Mouse (Mus musculus): Measurements from ENCODE around the gene Nudt4. TPM values are rescaled to one million over a fixed set of nuclear protein-coding genes. Genes with fewer than 3 reads are reported as not detected.
A peak's percentile ranks its signal among the peaks of the same experiment; 100 is the strongest.

Nudt4 gene
- polyA plus RNA-seq (2012; rRNA removed): 58.7 and 64.7 TPM in 2 replicates
- 108 and 121 TPM in 2 replicates for polyA plus RNA-seq (2014; fragmentation: Nextera tagmentation; extraction: Ambion mirVana)

GRCm38 (mm10) chr10:95563851-95564845, at the start of gene Nudt4:
TSS of gene Nudt4 (minus strand) at chr10:95564146.
- H3K36me3 ChIP-seq (ENCODE audit: control insufficient read depth, insufficient read depth, low read length): no peaks in the 10 kb centered on the region
- H3K4me1 ChIP-seq (ENCODE audit: control insufficient read depth, insufficient read depth, low read length): peaks cover 11% of the 10 kb centered on the region; the same call in 1 of the 2 replicates
- peak within 1 kb of the TSS; percentile 92 for H3K9ac ChIP-seq (ENCODE audit: low read depth, low read length, severe bottlenecking)
- WGBS: 4% methylated on average over 19 of the region's 97 CpGs
- no peaks in the 10 kb centered on the region for H3K9me3 ChIP-seq (ENCODE audit: control insufficient read depth, low read length)
- peak within 1 kb of the TSS; percentile 95 for H3K4me3 ChIP-seq (replicated peaks; ENCODE audit: low read length)
- H3K27me3 ChIP-seq (ENCODE audit: control insufficient read depth, insufficient read depth, low read length): no peaks in the 10 kb centered on the region
- ATAC-seq (ENCODE audit: low FRiP score, low read depth): peak; percentile 89
- peak within 1 kb of the TSS; percentile 87 for H3K27ac ChIP-seq (replicated peaks; ENCODE audit: low read depth, low read length)
- peak within 1 kb of the TSS; percentile 82 for H3K4me2 ChIP-seq (replicated peaks; ENCODE audit: low read depth, low read length, severe bottlenecking)
- peak; percentile 94 for DNase-seq (ENCODE audit: low spot score)
- peak; percentile 50 for TF ChIP-seq POLR2A (IDR thresholded peaks at IDR 0.05; ENCODE audit: borderline replicate concordance, extremely low read depth, insufficient read depth, insufficient read length)

- WGBS: 40% methylated on average over 10 of the region's 10 CpGs
- Histone ChIP-seq H3K36me3 (ENCODE audit: control insufficient read depth, insufficient read depth, low read length) (no peaks in the 10 kb centered on the region), H3K27ac (replicated peaks; ENCODE audit: low read depth, low read length) (no peak overlapping the region), H3K4me1 (ENCODE audit: control insufficient read depth, insufficient read depth, low read length) (peaks cover 8% of the 10 kb centered on the region; the same call in 1 of the 2 replicates), H3K4me3 (replicated peaks; ENCODE audit: low read length) (no peak overlapping the region), H3K9me3 (ENCODE audit: control insufficient read depth, low read length) (no peaks in the 10 kb centered on the region), H3K27me3 (ENCODE audit: control insufficient read depth, insufficient read depth, low read length) (no peaks in the 10 kb centered on the region), H3K4me2 (replicated peaks; ENCODE audit: low read depth, low read length, severe bottlenecking) (0 out of 2 replicates have a peak overlapping the region, but pooled peaks have one; percentile 6), H3K9ac (ENCODE audit: low read depth, low read length, severe bottlenecking) (no peak overlapping the region)
- ATAC-seq (ENCODE audit: low FRiP score, low read depth) (no peak), DNase-seq (ENCODE audit: low spot score) (no peak)
- TF ChIP-seq POLR2A (IDR thresholded peaks at IDR 0.05; ENCODE audit: borderline replicate concordance, extremely low read depth, insufficient read depth, insufficient read length): no peak
These were observed 47.4 kb upstream of the Nudt4 start for GRCm38 (mm10) chr10:95611331-95611721.

GRCm38 (mm10) chr10:95610666-95611330, 46.9 kb upstream of the Nudt4 start:
- Histone ChIP-seq H3K4me1 (ENCODE audit: control insufficient read depth, insufficient read depth, low read length) (peaks cover 8% of the 10 kb centered on the region; the same call in 1 of the 2 replicates), H3K27ac (replicated peaks; ENCODE audit: low read depth, low read length) (no peak overlapping the region), H3K4me3 (replicated peaks; ENCODE audit: low read length) (no peak overlapping the region), H3K4me2 (replicated peaks; ENCODE audit: low read depth, low read length, severe bottlenecking) (0 out of 2 replicates have a peak overlapping the region, but pooled peaks have one; percentile 6), H3K9me3 (ENCODE audit: control insufficient read depth, low read length) (no peaks in the 10 kb centered on the region), H3K9ac (ENCODE audit: low read depth, low read length, severe bottlenecking) (no peak overlapping the region), H3K36me3 (ENCODE audit: control insufficient read depth, insufficient read depth, low read length) (no peaks in the 10 kb centered on the region), H3K27me3 (ENCODE audit: control insufficient read depth, insufficient read depth, low read length) (no peaks in the 10 kb centered on the region)
- TF ChIP-seq POLR2A (IDR thresholded peaks at IDR 0.05; ENCODE audit: borderline replicate concordance, extremely low read depth, insufficient read depth, insufficient read length): no peak
- DNase-seq (ENCODE audit: low spot score) (no peak), ATAC-seq (ENCODE audit: low FRiP score, low read depth) (no peak)
- WGBS: 58% methylated on average over 16 of the region's 16 CpGs

- Histone ChIP-seq H3K27me3 (ENCODE audit: control insufficient read depth, insufficient read depth, low read length) (no peaks in the 10 kb centered on the region), H3K4me3 (replicated peaks; ENCODE audit: low read length) (no peak overlapping the region), H3K4me1 (ENCODE audit: control insufficient read depth, insufficient read depth, low read length) (peaks cover 4% of the 10 kb centered on the region; the same call in 1 of the 2 replicates), H3K27ac (replicated peaks; ENCODE audit: low read depth, low read length) (no peak overlapping the region), H3K9ac (ENCODE audit: low read depth, low read length, severe bottlenecking) (no peak overlapping the region), H3K4me2 (replicated peaks; ENCODE audit: low read depth, low read length, severe bottlenecking) (peak overlapping the region; percentile 15; the same call in 1 of the 2 replicates), H3K9me3 (ENCODE audit: control insufficient read depth, low read length) (no peaks in the 10 kb centered on the region), H3K36me3 (ENCODE audit: control insufficient read depth, insufficient read depth, low read length) (no peaks in the 10 kb centered on the region)
- 54% methylated on average over 22 of the region's 22 CpGs for whole genome bisulfite sequencing
- DNase-seq (ENCODE audit: low spot score) (peak; percentile 24), ATAC-seq (ENCODE audit: low FRiP score, low read depth) (no peak)
- no peak for TF ChIP-seq POLR2A (IDR thresholded peaks at IDR 0.05; ENCODE audit: borderline replicate concordance, extremely low read depth, insufficient read depth, insufficient read length)
These were observed 41.1 kb upstream of the Nudt4 start for GRCm38 (mm10) chr10:95604979-95605613.
